Mouse (Mus musculus) stomach, postnatal 0 days (tissue): ENCODE data around the gene Fntb.

Source experiments
- CTCF ChIP-seq: IDR thresholded peaks from 2 replicates; pipeline ENCODE4 v1.5.1; 2016; ENCODE audit warnings: antibody characterized with exemption, low read depth, mild to moderate bottlenecking, moderate library complexity
- EP300 ChIP-seq: optimal IDR thresholded peaks from 2 replicates; pipeline ENCODE3; 2016; ENCODE audit warnings: antibody characterized with exemption

DNA sequence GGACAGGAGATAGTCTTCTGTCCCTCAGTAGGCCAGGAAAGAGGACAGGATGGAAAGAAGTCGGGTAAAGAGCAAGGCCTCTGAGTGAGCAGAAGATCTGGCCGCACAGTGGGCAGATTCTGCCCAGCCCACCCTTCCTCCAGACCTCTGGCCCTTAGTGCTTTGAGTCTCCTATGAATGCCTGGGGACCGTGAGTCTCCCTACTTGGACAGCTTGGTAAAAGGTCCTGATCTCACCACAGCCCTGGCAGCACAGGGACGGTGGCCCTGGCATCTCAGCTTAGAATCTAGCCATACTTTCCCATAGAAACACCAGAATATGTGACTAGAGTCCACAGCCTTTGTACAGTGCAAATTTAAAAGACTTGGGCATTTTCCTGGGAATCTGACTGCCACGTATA is 14.6 kb downstream of the Fntb start:
- TF ChIP-seq CTCF (no peak), EP300 (no peak)
